Mouse (Mus musculus) megakaryocyte progenitor cell, adult 5-6 weeks (primary cell): ENCODE data around the gene Sh3rf3. TPM values are rescaled to one million over a fixed set of nuclear protein-coding genes. Genes with fewer than 3 reads are reported as not detected.
A peak's percentile ranks its signal among the peaks of the same experiment; 100 is the strongest.

ENCODE experiments used
- ATAC-seq: replicated peaks from 2 replicates; pipeline ENCODE4 v1.8.0; 2016; ENCODE audit warnings: mild to moderate bottlenecking, moderate TSS enrichment, inconsistent platforms; ENCODE audit not compliant: poor library complexity
- total RNA-seq, 2 experiments: library from RNA; stranded (forward) in 1 of 2; stranded (reverse) in 1 of 2; fragments of 157-497, 149-512 nt in 1 of 2; fragments of 200-1000 nt in 1 of 2; gene quantifications; 2 replicates each; pipeline versions ENCODE4 v1.2.3 to v1.2.4; 2015 to 2017

The Sh3rf3 gene
- total RNA-seq, 2 experiments from 2014 or later: 0.05 TPM; not detected in 1

GRCm38 (mm10) chr10:59158627-59159026 lies 345.5 kb downstream of the Sh3rf3 start:
- ATAC-seq: 0 out of 2 replicates have a peak, but pooled peaks have one; percentile 56

- ATAC-seq: peak; percentile 85
Measured at GRCm38 (mm10) chr10:59162185-59162897, 349.2 kb downstream of the Sh3rf3 start.

GRCm38 (mm10) chr10:59166104-59166944 lies 353.2 kb downstream of the Sh3rf3 start:
- ATAC-seq: peak; percentile 87

- ATAC-seq: peak; percentile 28; the same call in 1 of the 2 replicates
Measured at GRCm38 (mm10) chr10:59171042-59171441, 357.9 kb downstream of the Sh3rf3 start.

- no peak for ATAC-seq
Measured at GRCm38 (mm10) chr10:59172539-59172938, 359.4 kb downstream of the Sh3rf3 start.

GRCm38 (mm10) chr10:59179620-59180019 lies 366.5 kb downstream of the Sh3rf3 start:
- no peak for ATAC-seq

GRCm38 (mm10) chr10:59182306-59182705 lies 369.1 kb downstream of the Sh3rf3 start:
- no peak for ATAC-seq

Other genes starting within 250 kb of the Sh3rf3 start
- not detected in 2 replicates for gene Edar, start 137.7 kb upstream of the Sh3rf3 start, total RNA-seq (2015)
- 0.07 TPM in 1 of 2 replicates, not detected in the other for gene Edar, start 137.7 kb upstream of the Sh3rf3 start, total RNA-seq (2017)
- gene Gm17542, start 95.1 kb upstream of the Sh3rf3 start, total RNA-seq (2015): not detected in 2 replicates
- gene Gm17542, start 95.1 kb upstream of the Sh3rf3 start, total RNA-seq (2017): not detected in 2 replicates